Mouse (Mus musculus) left cerebral cortex, postnatal 10 days (tissue): ENCODE measurements around the gene Gpatch3. TPM values are rescaled to one million over a fixed set of nuclear protein-coding genes. Genes with fewer than 3 reads are reported as not detected.

ENCODE experiments used
- DNase-seq, 2 experiments: peaks; one replicate each; pipeline ENCODE4 v3.0.0; 2021 to 2022; ENCODE audit warnings: low spot score in 2 of 2, mixed read lengths in 1 of 2; ENCODE audit errors: extremely low spot score in 1 of 2
- intact Hi-C: fragments of 180-260 bp; cut with DNase I; formaldehyde crosslinking; loops from one replicate; pipeline ENCODE4 v1.15.1; 2025
- total RNA-seq, 2 experiments: library from RNA; stranded (reverse); gene quantifications; 2 replicates each; pipeline ENCODE4 v1.2.3; 2021

Gpatch3 gene
- total RNA-seq, 2 experiments from 2014 or later = 6.7 TPM

DNA sequence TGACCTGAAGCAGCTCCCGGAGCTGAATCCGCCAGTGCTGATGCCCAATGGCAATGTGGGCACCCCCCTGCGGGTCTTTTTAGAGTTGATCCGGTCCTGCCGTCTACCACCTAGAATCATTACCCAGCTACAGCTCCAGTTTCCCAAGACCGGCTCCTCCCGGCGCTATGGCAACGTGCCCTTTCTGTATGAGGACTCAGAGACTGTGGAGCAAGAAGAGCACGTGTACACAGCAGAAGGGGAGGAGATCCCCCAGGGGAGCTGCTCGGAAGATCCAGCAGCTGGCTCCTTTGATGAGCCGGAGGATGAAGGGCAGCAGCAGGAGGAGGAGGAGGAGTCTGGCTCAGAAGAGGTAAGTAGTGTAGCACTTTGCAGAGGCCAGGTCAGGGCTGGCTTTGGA, 3.4 kb downstream of the Gpatch3 start:
- intact Hi-C loops = no loop called here

DNA sequence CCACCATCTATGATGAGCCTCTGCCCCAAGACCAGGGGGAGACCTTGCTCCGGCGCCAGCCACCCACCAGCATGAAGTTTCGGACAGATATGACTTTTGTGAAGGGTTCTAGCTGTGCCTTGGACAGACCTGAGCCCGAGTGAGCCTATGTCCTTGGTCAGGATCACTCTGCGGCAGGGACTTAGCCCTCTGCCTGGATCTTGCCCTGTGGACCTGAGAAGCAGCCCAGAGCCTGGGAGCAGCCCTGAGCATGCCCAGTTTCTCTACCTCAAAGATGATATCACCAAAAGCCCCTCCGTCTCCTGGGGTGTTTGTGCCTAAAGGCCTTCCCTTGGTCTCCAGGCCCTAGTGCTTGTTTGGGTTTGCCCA, 9.1 kb downstream of the Gpatch3 start:
- DNase-seq = no peak
- intact Hi-C loops = no loop called here

More for the DNA sequence above, 3.4 kb downstream of the Gpatch3 start:
- no peak for DNase-seq

DNA sequence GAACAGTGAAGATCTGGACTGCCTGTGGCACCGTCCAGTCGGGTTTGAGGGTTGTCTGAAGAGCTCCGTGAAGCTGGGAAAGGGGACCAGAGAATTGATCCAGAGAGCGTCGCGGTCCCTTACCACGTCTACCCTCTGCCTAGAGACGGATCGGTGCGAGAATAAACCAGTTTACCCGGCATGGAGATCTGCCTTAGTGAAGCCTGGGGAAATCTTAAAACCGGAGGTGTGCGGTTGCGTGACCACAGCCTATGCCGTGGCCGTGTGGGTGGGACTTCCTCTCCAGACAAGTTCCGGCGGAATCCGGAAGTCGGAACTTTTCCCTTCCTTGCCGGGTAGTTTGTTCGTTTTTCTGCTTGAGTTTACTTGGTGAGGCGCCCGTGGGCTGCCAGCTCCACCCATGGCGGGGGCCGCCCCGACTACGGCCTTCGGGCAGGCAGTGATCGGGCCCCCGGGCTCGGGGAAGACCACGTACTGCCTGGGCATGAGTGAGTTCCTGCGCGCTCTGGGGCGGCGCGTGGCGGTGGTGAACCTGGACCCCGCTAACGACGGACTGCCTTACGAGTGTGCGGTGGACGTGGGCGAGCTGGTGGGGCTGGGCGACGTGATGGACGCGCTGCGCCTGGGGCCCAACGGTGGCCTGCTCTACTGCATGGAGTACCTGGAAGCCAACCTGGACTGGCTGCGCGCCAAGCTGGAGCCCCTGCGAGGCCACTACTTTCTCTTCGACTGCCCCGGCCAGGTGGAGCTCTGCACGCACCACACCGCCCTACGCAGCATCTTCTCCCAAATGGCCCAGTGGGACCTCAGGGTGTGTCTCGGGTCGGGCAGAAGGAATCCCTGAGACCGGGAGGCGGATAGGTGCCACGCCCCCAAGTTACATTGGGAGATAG, 9.8 kb downstream of the Gpatch3 start, which contains the start of gene Gpn2:
Gpn2 (plus strand) TSS at position 304 of the 893 bp plus-strand sequence.
- intact Hi-C loops = no loop called here
- DNase-seq = peak; percentile 69 to 89

- intact Hi-C loops = loop anchor here (5.0 kb wide), 1 partner anchor 55 kb away; no protein-coding TSS in a partner anchor
- peak in 1 of 2 experiments; percentile 51 for DNase-seq
Observed at GRCm38 (mm10) chr4:133592570-133592969, 18.0 kb downstream of the Gpatch3 start.

GRCm38 (mm10) chr4:133595538-133595937, 21.0 kb downstream of the Gpatch3 start:
- intact Hi-C loops = loop anchor here (5.0 kb wide), 1 partner anchor 232 kb away; no protein-coding TSS in a partner anchor
- DNase-seq = peak in 1 of 2 experiments; percentile 19

- intact Hi-C loops = loop anchor here (5.0 kb wide), 1 partner anchor 231 kb away; no protein-coding TSS in a partner anchor
Observed at GRCm38 (mm10) chr4:133596084-133596483, 21.5 kb downstream of the Gpatch3 start.

DNA sequence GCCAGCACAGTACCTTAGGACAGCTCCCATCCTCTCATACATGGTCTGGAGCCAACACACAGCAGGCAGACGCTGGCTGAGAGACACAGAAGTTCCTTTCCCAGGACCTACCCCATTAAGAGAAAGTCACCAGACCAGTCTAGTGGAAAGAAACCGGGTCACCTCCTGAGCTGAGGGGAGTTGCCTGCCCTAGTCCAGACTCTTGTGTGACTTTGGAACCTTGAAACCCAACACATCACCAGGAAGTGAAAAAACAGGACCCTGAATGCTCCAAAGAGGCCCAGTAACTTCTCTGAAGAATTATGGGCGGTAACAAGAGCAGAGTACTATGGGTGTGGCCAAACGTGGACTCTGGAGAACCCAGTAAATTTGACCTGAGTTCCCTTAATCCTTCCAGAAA, 24.1 kb downstream of the Gpatch3 start:
- intact Hi-C loops = loop anchor here (5.0 kb wide), 1 partner anchor 229 kb away; no protein-coding TSS in a partner anchor
- no peak for DNase-seq

More at GRCm38 (mm10) chr4:133596084-133596483, 21.5 kb downstream of the Gpatch3 start:
- DNase-seq = no peak

DNA sequence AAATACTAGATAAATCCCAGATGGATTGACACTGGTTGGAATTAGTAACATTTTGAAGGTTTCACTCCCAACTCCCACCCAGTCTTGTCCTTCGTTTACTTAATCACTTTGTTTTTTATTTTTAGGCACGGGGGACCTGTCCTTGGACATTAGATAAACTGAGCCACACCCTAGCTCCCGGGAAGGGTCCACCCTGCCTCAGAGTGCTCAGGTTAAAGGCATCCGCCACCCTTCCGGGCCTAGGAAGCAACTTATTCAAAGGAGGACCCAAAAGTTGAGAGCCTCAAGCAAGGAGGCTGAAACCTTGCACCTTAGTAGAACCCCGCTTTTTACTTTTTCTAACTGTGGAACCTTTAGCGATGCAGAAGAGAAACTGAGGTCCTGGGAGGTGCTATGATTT, 24.6 kb downstream of the Gpatch3 start:
- intact Hi-C loops = loop anchor here (5.0 kb wide), 1 partner anchor 228 kb away; no protein-coding TSS in a partner anchor
- DNase-seq = no peak

DNA sequence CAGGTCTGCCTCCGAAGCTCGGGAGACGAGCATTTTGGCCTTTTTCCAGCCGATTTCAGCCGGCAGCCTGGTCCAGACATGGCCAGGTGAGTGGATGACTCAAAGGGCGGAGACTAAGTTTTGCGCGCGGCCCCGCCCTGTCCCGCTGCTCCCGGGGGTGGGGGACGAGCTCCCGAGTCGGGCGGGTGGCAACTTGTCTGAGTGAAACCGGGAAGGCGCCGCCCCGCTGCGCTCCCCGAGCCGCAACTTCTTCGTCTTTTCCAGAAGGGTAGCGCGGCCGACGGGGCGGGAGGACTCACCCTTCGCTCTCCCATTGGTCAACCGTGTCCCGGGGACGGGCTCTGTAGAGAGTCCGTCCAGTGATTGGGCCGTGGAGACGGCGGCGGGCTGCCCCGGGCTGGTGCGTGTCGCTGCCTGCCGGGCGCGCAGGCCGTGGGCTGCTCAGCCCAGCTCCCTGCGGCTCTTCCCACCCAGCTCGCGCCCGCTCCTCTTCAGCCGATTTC, 25.1 kb downstream of the Gpatch3 start:
- intact Hi-C loops = loop anchor here (5.0 kb wide), 1 partner anchor 228 kb away; no protein-coding TSS in a partner anchor

DNA sequence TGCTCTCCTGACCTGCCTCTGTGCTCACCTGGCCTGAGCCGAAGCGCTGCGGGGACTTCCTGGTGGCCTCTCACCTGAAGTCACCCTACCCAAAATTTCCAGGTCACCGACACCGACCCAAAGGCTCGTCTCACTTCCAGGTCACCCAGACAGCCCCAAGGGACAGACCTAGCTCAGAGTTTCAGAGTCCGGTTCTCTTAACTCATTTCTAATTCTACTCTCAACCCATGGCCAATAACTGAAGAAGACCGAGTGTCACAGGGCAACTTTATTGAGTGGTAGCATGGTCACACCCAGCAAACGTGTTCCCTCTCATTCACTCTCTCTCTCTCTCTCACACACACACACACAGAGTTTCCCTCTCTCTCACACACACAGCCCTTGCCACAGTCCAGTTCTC, 25.8 kb downstream of the Gpatch3 start:
- DNase-seq = no peak
- intact Hi-C loops = no loop called here

More for the DNA sequence above, 25.1 kb downstream of the Gpatch3 start:
- DNase-seq = peak; percentile 72 to 90

GRCm38 (mm10) chr4:133601721-133602218, 27.2 kb downstream of the Gpatch3 start, which contains the start of gene Sfn:
TSS of gene Sfn (minus strand) at chr4:133602168.
- no peak for DNase-seq
- intact Hi-C loops = no loop called here

DNA sequence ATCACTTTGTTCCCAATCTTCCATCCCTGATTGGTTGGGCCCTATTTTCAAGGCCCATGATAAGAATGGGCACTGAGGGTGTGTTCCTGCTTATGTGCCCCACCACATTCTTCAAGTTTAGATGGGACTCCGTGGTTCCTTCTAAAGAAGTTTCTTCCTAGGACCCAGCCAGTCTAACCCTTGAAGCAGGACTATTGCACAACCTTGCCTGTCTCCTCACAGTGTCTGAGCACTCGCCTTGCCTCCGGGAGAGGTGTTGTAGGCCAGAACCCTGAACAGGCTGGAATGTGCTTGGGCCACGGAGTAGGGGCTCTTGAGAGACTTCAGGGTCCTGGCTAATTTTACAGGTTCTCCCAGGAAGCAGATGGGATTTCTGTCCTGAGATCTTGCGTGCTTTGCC, 28.5 kb downstream of the Gpatch3 start:
- intact Hi-C loops = no loop called here
- DNase-seq = no peak

- intact Hi-C loops = no loop called here
Observed at GRCm38 (mm10) chr4:133604175-133604574, 29.6 kb downstream of the Gpatch3 start.

DNA sequence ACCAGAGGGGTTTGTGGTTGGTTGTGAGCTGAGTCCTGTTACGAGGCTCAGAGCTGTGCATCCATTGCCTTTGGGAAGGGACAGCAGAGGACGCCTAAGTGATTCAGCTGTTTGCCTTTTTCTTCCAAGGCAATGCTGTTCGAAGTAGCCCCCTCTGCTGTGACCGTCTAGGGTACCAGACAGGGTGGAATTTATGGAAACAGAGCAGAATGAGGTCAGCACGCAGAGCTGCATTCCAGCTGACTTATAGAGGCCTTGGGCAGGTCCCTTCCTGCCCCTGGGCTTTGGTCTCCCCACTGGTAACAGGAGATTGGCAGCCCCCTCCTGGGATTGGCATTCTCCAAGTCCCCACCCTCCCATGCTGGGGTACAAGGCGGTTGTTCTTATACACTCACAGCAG, 30.3 kb downstream of the Gpatch3 start:
- intact Hi-C loops = no loop called here
- DNase-seq = no peak

More at GRCm38 (mm10) chr4:133604175-133604574, 29.6 kb downstream of the Gpatch3 start:
- DNase-seq = no peak

DNA sequence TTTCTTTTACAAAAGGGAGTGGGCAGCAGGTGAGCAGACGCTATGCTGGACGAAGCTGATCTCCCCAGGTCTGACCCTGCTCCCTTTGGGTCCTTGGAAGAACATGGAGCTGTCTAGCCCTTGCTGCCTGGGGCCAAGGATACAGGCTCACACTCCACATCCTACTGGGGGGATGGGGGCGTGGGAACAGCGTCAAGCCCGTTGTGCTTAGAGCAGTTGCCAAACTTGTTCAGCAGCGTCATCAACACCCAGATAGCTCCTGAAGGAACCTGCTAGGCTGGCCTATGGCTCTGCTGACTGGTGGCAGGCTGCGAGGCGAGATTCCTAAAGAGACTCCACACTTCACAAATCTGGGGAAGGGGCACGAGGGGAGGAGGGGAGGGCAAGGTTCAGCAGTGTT, 30.8 kb downstream of the Gpatch3 start:
- DNase-seq = no peak
- intact Hi-C loops = no loop called here

DNA sequence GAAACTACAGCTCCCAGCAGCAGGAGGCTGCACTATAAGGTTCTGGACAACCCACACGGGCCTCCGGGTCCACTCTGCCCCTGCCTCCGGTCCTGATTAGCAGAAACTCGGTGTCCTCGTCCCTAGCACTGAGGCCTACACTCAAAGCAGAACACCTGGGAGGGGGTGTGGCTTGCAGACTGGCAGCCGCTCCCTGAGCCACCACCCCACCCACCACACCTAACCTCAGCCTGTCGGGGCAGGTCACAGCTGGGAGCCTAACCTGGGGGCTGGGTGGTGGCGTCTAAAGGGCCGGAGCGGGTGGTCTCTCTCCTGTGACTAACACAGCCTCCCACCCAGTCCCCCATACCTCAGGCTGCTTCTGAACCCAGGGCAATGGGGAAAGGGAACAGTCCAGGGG, 32.7 kb downstream of the Gpatch3 start:
- no peak for DNase-seq
- intact Hi-C loops = no loop called here

DNA sequence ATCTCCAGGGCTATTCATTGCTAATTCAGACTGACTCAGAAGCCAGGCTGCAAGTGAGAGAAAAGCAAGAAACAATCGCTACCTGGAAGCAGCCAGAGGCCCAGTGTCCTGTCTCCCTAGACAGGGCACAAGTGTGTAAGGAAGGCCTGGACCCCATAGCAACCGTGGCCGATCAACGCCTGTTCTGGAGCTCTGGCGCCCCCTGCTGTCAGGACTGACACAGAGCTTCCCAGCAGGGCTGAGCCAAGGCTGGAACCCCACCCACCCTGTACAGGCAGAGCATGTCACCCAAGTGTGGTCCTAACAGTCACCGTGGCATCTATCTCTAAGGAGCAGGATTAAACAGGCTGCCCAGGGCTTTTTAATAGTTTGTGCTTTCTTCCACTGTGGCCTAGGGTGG, 35.2 kb downstream of the Gpatch3 start:
- DNase-seq = peak in 1 of 2 experiments; percentile 89
- intact Hi-C loops = no loop called here

DNA sequence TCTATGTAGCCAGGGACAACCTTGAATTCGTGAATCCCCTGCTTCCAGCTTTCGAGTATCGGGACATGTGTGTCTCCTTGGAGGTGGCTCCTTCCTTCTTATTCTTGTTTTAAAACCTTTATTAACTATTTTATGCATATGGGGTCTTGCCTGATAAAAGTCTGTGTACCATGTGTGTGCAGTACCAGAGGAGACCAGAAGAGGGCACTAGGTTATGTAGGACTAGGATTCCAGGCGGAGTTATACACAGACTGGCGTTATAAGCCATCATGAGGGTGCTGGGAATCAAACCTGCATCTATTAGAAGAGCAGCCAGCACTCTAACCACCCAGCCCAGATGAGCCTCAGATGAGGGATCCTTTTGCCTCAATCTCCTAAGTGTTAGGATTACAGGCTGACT, 37.3 kb downstream of the Gpatch3 start:
- intact Hi-C loops = no loop called here
- DNase-seq = no peak

DNA sequence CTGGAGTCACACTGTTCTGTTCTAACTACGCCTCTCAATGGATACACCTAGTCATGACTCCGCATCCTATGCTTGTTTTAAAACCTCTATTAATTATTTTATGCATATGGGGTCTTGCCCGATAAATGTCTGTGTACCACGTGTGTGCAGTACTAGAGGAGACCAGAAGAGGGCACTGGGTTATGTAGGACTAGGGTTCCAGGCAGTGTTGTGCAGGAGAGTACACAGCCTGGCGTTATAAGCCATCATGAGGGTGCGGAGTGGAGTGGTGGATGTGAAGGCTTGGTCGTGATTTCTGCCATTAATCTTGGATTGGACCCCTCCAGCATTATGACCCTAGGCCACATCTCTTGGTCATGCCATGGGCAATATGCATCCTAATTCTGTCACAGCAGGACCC, 37.9 kb downstream of the Gpatch3 start:
- intact Hi-C loops = no loop called here
- no peak for DNase-seq

- intact Hi-C loops = no loop called here
- DNase-seq = no peak
Observed at GRCm38 (mm10) chr4:133613026-133613425, 38.5 kb downstream of the Gpatch3 start.
